Mouse (Mus musculus): ENCODE measurements around the gene Akna.

GRCm38 (mm10) chr4:63418270-63418669 is 15.1 kb upstream of the Akna start:
- TF ChIP-seq CTCF (IDR thresholded peaks at IDR 0.05; ENCODE audit: borderline replicate concordance, insufficient read depth, low read length), result no peak
- TF ChIP-seq POLR2A (IDR thresholded peaks at IDR 0.05; ENCODE audit: low read depth, low read length), result no peak
